Mouse (Mus musculus) CD4-positive helper T cell, adult 2 months (primary cell): ENCODE measurements around the gene Hsf4.
"Not testable (repeated sequence)": the region's sequence is repeated elsewhere in the genome, so short reads cannot be mapped to it uniquely, and the experiment has no call there.

Experiments used
- DNase-seq: peaks from one replicate; pipeline ENCODE4 v3.0.0-alpha.2; 2012; ENCODE audit warnings: low read depth, missing footprints, low spot score

The Hsf4 gene

GRCm38 (mm10) chr8:105269461-105269947, at the start of gene Hsf4:
Hsf4 (plus strand) TSS chr8:105269801.
- DNase-seq = peak; percentile 52

GRCm38 (mm10) chr8:105223850-105224249, 45.8 kb upstream of the Hsf4 start:
- no peak for DNase-seq

- peak; percentile 93 for DNase-seq
These were observed 45.0 kb upstream of the Hsf4 start, which contains the start of gene D230025D16Rik for GRCm38 (mm10) chr8:105224413-105225271. D230025D16Rik (plus strand) TSS chr8:105225145.

GRCm38 (mm10) chr8:105225272-105225593, 44.4 kb upstream of the Hsf4 start:
- DNase-seq = no peak

GRCm38 (mm10) chr8:105225917-105226316, 43.7 kb upstream of the Hsf4 start:
- peak; percentile 8 for DNase-seq

- no peak for DNase-seq
These were observed 37.9 kb upstream of the Hsf4 start for GRCm38 (mm10) chr8:105231503-105232320.

- not testable (repeated sequence) for DNase-seq
These were observed 37.3 kb upstream of the Hsf4 start for GRCm38 (mm10) chr8:105232321-105232693.

GRCm38 (mm10) chr8:105233126-105233935, 36.3 kb upstream of the Hsf4 start:
- no peak for DNase-seq

GRCm38 (mm10) chr8:105235206-105235605, 34.4 kb upstream of the Hsf4 start:
- no peak for DNase-seq

GRCm38 (mm10) chr8:105237442-105238142, 32.0 kb upstream of the Hsf4 start:
- DNase-seq = no peak

GRCm38 (mm10) chr8:105241016-105241415, 28.6 kb upstream of the Hsf4 start:
- DNase-seq = no peak

GRCm38 (mm10) chr8:105251954-105252353, 17.6 kb upstream of the Hsf4 start:
- DNase-seq = no peak

GRCm38 (mm10) chr8:105252680-105253537, 16.7 kb upstream of the Hsf4 start:
- no peak for DNase-seq

- no peak for DNase-seq
These were observed 15.8 kb upstream of the Hsf4 start for GRCm38 (mm10) chr8:105253766-105254151.

GRCm38 (mm10) chr8:105254152-105254965, 15.2 kb upstream of the Hsf4 start:
- DNase-seq = peak; percentile 87

GRCm38 (mm10) chr8:105254966-105255350, 14.6 kb upstream of the Hsf4 start, which contains the start of gene B3gnt9:
B3gnt9 (minus strand) TSS chr8:105255153.
- DNase-seq = peak; percentile 58

- DNase-seq = no peak
These were observed 12.1 kb upstream of the Hsf4 start for GRCm38 (mm10) chr8:105257318-105258114.
